Mouse (Mus musculus): ENCODE results near the gene Map2k1. TPM values are rescaled to one million over a fixed set of nuclear protein-coding genes. Genes with fewer than 3 reads are reported as not detected.
"Not testable (repeated sequence)": the region's sequence is repeated elsewhere in the genome, so short reads cannot be mapped to it uniquely, and the experiment has no call there.

Gene Map2k1
- polyA plus RNA-seq, 2 experiments from 2014 or later = 31.5 to 33.0 TPM

DNA sequence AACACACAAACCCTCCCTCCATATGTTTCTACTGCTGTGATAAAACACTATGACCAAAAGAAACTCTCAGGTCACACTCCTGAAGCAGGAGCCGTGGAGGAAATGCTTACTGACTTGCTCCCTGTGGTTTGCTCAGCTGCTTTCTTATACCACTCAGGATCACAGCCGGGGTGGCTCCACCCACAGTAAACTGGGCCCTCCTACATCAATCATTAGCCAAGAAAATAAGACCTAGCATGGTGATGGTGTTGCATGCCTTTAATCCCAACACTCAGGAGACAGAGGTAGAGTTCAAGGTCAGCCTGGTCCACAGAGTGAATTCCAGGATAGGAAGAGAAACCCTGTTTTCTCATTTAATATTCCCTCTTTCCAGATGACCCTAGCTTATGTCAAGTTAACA is 53.5 kb downstream of the Map2k1 start:
- ATAC-seq = no peak

GRCm38 (mm10) chr9:64198763-64199418 is 54.5 kb downstream of the Map2k1 start:
- ATAC-seq = not testable (repeated sequence)

DNA sequence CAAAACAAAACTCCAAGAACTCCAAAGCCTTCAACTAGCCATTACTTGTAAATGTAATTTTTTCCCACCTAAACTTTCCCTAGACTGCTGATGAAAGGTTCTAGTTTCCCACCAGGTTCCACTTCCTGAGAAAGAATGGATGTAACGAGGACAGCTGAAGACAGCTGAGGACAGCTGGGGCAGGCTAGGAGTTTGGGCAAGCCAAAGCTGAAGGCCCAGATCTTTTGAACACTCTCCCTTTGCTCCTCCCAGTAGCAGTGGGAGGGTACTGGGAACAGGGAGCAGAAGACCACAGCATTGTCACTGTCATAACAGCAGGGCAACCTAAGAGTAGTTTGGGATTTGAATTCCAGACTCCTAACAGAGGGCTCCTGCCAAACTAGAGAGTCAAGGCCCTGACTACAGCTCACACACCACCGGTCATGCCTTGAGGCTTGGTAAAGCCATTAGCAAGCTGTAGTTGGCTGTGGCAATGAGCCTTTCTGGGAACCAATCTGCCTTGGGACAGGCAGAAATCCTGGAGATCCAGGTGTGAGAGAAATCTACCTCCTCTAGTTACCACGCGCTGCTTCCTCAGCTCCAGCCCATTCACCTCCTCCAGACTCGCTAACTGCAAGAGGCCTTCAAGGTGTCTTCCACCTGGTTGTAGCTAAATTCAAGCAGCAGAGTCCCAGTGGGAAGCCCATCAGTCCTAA is 55.2 kb downstream of the Map2k1 start:
- no peak for ATAC-seq

GRCm38 (mm10) chr9:64197524-64197923 is 55.9 kb downstream of the Map2k1 start:
- no peak for ATAC-seq

GRCm38 (mm10) chr9:64195554-64195953 is 57.9 kb downstream of the Map2k1 start:
- no peak for ATAC-seq

DNA sequence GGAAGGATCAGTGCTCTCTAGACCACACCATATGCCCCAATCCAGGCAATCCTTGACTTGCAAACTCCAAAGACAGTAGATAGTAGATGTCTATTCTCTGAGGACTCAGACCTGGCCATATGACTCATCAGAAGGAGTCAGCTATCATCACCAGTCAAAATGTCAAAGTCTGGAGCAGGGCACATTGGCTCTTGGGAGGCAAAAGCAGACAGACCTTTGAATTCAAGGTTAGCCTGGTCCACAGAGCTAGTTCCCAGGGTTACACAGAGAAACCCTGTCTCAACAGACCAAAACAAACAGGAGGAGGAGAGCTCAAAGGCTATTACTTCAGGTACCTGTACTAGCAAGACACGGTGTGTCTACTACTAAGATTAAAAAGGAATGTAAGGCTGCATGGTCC is 59.6 kb downstream of the Map2k1 start:
- ATAC-seq = no peak

DNA sequence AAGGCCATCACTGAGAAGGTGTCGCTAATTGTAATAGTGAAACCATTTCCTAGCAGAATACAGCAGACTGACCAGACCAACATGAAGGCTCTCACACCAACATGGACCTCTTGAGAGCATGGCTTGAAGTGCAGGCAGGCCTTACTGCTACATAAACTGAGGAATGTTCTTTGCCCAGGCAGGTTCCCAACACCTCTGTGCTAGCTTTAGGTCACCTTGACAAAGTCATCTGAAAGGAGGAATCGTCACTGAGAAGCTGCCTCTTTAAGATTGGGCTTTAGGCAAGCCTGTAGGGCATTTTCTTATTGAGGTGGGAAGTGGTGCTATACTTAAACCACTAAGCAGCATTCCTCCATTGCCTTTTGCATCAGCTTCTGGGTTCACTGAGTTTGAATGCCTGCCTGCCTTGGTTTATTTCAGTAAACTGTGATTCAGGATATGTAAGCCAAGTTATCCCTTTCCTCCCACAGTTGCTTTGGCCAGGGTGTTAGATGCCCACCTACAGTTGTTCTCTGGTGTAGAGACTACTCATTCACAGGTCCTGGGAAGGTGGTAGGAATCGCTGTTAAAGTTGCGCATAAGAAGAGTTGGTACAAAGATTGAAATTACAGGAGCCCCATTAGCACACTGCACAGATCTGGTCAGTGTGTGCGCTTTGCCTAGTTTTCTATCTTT is 69.1 kb downstream of the Map2k1 start:
- ATAC-seq = no peak

GRCm38 (mm10) chr9:64183295-64183694 is 70.1 kb downstream of the Map2k1 start:
- ATAC-seq = not testable (repeated sequence)

DNA sequence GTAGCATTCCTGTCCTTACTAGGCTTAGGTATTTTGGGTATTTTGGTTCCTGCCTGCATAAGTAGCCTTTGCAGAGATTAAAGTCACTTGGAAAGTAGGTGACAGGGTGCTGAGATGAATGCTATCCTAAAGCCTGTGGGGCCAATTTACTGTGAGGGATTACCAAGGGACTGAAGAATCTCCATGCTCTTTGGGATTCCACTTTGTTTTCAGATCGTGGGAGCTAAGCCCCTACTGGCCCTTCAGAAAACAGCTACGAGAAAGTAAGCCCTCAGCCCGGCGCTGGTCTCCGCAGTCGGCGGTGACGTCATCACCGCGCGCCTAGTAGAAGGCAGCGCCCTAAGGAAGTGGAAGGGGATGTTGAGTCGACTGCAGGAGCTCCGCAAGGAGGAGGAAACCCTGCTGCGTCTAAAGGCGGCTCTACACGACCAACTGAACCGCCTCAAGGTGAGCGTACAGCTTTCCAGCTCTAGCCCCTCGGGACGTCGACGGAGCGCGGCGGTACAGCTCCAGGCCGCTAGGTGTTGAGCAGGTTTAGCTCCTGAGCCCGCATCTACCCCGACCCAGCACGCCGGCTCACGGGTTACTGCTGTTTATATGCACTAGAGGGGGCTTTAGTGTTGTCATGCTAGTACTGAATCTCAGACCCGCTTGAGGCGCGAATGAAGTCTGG is 74.3 kb downstream of the Map2k1 start, which contains the start of gene Snapc5:
TSS of gene Snapc5 (plus strand) at position 301 of the 673 bp plus-strand sequence.
- ATAC-seq = peak; percentile 94

- ATAC-seq = peak; percentile 21
Observed at GRCm38 (mm10) chr9:64178610-64178973, 74.8 kb downstream of the Map2k1 start.

- ATAC-seq = no peak
Observed at GRCm38 (mm10) chr9:64175378-64175777, 78.1 kb downstream of the Map2k1 start.

- ATAC-seq = no peak
Observed at GRCm38 (mm10) chr9:64174766-64175165, 78.7 kb downstream of the Map2k1 start.

DNA sequence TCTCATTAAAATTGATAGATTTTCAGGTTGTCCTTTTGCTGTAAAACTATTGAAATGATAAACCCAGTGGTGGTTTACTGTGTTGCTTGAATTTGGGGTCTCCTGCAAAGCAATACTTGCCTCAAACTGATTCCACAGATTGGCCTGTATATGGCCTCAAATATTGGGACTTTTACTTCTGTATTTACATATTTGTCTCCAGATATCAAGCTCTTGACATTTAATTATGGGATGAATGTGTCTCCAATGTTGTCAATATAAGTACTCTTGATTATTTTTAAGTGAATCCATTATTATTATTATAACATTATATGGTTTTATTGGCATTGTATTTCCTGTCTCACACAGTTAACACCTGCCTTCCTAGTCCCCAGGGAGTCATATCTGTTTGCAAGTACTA is 79.1 kb downstream of the Map2k1 start:
- no peak for ATAC-seq

DNA sequence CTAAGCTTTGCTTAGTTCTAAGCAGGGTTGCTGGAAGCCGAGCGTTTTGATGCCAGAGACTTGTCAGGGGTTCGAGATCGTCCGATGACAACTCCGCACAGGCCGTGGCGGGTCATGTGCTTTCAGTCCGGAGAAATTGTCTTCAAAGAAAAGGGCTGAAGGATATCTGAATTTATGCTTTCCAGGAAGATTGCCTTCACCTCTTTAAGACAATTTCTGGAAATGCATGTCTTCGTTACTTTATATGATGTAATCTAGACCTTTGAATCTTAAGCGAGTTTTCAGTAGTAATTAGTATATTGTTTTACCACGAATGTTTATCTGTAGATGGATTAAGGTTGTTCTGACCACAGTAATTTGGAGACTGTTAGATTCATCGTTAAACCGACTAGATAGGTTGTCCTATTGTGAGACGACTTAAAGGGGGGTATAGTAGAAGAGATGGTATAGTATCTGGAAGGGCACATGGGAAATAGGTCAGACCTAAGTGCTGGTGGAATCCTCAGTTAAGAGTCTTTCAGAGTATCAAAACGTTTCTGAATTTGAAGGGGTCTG is 79.7 kb downstream of the Map2k1 start:
- no peak for ATAC-seq

- peak; percentile 85 for ATAC-seq
Observed at GRCm38 (mm10) chr9:64172816-64173665, 80.4 kb downstream of the Map2k1 start, which contains the start of the genes Zwilch and Rpl4. Gene Zwilch (minus strand): TSS chr9:64173104. Gene Rpl4 (plus strand): TSS chr9:64173375.

DNA sequence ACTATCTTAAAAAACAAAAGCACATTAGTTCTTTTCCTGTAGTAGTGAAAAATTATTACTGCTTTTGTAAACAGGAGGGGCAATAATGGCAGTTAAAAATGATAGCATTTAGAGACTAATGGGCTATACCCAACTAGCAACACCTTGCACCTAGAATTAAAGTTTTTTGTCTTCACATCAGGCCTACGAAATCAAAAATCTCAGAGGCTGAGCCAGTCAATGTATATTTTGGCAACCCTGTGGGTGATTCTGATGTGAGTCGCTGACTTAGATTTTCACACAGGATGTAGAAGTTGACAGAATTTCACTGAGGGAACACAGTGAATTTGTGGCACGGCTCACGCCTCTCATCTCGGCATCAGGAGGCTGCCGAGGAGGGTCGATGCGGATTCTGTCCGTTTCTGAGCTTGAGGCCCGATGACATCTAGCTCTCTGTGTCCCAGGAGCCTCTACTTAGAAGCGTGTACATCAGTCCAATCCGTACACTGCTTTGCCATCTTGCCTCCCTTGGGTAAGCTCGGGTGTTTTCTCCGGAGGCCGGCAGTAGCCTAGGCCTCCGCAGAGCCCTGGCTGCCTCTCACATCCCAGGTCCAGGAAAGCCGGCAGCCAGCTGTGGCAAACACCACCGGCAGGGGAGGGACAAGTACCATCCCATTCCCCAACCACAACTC is 81.2 kb downstream of the Map2k1 start:
- peak; percentile 40 for ATAC-seq

DNA sequence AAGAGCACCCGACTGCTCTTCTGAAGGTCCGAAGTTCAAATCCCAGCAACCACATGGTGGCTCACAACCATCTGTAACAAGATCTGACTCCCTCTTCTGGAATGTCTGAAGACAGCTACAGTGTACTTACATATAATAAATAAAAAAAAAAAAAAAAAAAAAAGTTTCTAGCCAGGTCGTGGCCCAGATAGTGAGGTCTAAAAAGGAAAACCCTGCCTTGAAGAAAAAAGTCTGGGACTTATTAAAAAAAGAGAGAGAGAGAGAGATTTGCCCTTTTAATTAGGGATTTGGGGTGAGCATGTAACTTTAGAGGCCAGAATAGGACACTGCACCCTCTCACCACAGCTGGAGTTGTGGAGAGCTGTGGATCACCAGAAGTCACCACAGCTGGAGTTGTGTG is 83.5 kb downstream of the Map2k1 start:
- not testable (repeated sequence) for ATAC-seq

- no peak for ATAC-seq
Observed at GRCm38 (mm10) chr9:64160471-64160870, 93.0 kb downstream of the Map2k1 start.

DNA sequence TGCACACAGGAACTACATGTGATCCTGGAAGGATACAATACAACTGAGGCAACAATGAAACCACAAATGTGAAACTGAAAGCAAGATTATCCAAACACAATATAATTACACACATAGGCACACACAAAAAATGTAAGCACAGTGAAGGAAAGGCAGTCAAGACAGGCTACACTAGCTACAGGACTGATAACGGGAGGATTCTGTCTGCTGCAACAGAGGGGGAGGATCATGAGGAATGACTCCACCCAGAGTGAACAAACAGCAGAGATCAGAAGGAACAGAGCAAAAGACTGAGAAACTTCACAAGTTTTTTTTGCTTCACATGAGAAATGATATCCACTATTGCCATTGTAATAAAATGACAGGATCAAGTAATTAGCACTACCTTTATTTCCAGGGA is 96.8 kb downstream of the Map2k1 start:
- no peak for ATAC-seq

DNA sequence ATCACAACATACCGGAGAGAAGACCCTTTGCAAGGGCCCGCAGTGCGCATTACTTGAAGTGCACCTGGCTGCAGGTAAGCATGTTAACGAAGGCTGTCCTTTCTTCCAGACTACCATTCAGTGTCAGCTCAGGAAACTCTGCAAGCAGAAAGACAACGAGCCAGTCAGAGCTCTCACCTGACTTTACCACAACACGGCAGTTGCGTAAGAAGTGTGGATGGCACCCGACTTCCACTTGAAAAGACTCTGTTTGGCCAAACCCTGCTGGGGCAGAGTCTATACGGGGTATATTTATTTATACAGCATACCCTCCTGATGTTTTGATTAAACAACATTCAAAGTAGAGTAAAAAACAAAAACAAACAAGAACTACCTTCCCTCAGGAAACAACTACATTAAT is 113.6 kb downstream of the Map2k1 start:
- ATAC-seq = no peak

DNA sequence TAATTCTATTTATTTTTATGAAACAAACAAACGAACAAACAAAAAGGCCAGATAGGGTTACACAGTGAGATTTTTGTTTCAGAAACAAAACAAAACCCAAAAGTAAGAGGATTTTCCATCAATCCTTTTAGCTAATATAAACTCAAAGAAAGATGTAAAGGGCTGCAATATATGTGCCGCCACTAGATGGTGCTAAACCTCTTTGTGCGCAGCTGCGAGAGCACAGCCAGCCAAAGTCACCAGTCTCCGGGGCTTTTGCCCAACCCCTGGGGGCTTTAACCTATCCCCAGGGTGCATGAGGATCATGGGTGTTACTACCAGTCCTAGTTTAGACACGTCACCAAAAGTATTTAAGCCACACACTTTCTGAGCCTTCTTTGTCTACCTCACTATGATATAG is 114.5 kb downstream of the Map2k1 start:
- peak; percentile 34 for ATAC-seq

All from CD4-positive, CD25-positive, alpha-beta regulatory T cell, adult 4 months (primary cell).